Mouse (Mus musculus): ENCODE data around the gene Cryzl2.

DNA sequence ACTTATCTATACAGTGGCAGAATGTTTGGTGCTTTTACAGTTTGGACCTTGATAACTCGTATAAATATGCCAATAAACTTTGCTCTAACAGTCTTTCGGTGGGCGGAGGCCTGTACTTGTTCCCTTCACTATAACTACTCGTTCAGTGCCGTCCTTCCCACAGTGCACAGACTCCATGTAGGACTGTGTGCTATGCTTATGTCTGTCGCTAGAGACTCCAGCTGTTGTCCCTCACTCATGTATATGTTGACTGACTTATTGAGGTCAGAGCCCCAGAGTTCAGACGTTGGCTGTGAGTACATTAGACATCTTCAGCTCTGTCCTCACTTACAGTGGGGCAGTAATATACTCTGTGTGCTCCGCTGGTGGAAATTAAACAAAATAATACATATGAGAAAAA is 16.5 kb downstream of the Cryzl2 start:
- no peak for TF ChIP-seq POLR2A (IDR thresholded peaks at IDR 0.05; ENCODE audit: extremely low read depth, insufficient read depth, low read length)
- TF ChIP-seq CTCF (IDR thresholded peaks at IDR 0.05; ENCODE audit: extremely low read depth, insufficient read depth, low read length) = no peak

Data from cortical plate, adult 2 months (tissue).